Mouse (Mus musculus) mouse embryonic stem cell (cell line): ENCODE results near the gene Ndufs6.

Source experiments
- in situ Hi-C, 2 experiments: fragments of 300-500 bp; cut with MboI; formaldehyde crosslinking; loops; 1 replicate in 1 of 2; 3 replicates in 1 of 2; pipeline ENCODE4 v1.14.3; 2019 to 2020; ENCODE audit warnings: low sequenced_read_pairs in 2 of 2, low pct_unique_long_range_greater_than_20kb in 1 of 2, mixed read lengths in 1 of 2; ENCODE audit not compliant: unreplicated experiment in 1 of 2

The Ndufs6 gene

GRCm38 (mm10) chr13:73320048-73320447, 8.3 kb downstream of the Ndufs6 start:
- in situ Hi-C loops: loop anchor here in 1 of 2 experiments (25.0 kb wide), 1 partner anchor 233 kb away; no protein-coding TSS in a partner anchor

DNA sequence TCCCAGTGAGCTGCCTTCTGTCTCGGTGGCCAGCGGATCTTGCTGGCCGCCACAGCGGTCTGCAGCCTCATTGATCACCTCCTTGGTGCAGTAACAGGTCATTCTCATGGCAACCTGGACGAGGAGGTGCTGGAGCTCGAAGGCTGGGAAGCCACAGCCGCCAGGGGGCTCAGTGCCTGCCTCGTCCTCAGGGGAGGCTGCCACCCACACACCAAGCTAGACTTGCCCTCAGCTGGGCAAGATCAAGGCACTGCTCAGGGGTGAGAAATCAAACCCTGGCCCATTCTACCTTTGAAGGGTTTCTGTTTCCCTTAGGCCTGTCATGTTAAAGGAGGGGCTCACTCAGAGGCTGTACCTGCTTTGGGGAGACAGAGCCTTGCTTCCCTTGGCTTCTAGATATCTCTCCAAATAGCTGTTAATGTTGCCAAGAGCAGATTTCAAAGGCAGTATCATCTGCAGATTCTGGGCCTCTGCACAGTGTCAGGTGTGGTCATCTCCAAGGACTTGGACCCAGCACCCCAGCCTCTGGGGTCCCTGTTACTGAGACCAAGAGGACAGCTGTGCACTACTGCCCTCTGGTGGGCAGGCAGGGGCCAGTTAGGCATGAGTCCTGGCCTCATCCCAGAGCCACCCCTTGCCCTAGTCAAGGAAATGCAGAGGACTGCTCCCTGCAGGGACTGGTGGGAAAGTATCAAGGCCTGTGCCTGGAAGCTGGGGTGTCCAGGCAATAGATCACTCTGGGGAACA, 18.0 kb downstream of the Ndufs6 start:
- in situ Hi-C loops: loop anchor here (10.0 to 25.0 kb wide), 2 partner anchors 146 to 223 kb away; no protein-coding TSS in a partner anchor

DNA sequence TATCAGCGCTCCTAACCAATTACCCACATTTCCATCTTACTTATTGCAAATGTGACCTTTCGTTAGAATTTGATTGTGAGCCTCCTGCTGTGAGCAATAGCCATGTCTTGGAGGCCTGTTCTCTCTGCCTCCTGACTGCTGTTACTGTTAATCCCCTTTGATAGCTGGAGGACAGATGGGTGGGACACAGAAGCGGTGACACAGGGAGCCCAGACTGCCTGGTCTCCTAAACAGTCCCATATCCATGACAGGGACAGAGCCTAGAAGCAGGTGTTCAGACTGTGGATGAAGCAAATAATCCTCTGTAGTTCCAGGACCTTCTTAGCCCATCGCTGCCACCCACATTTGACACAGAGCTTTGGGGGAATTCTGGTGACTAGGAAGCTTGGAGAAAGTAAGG, 21.9 kb downstream of the Ndufs6 start:
- in situ Hi-C loops: loop anchor here (10.0 to 25.0 kb wide), 2 partner anchors 212 to 219 kb away; no protein-coding TSS in a partner anchor

DNA sequence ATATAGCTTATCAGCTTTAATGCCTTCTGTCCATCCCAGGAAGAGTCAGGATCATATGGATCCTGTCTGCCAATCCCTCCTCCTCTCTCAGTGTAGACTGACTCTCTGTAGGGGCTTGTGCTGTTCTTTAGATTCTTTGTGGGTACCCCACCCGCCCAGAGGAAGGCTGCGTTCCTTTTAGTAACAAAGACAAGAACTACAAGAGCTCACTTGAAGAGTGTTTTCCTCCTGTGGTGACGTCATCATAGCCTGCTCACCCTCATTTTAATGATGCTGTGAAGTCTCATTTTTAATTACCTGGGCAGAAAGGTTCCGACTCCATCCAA, 22.3 kb downstream of the Ndufs6 start:
- in situ Hi-C loops: loop anchor here (10.0 to 25.0 kb wide), 2 partner anchors 211 to 219 kb away; no protein-coding TSS in a partner anchor

- in situ Hi-C loops: loop anchor here (10.0 to 25.0 kb wide), 2 partner anchors 211 to 218 kb away; no protein-coding TSS in a partner anchor
These were observed 22.8 kb downstream of the Ndufs6 start for GRCm38 (mm10) chr13:73305398-73306084.

GRCm38 (mm10) chr13:73304729-73305128, 23.6 kb downstream of the Ndufs6 start:
- in situ Hi-C loops: loop anchor here (10.0 to 25.0 kb wide), 2 partner anchors 210 to 217 kb away; no protein-coding TSS in a partner anchor

- in situ Hi-C loops: no loop called here
These were observed 29.0 kb downstream of the Ndufs6 start for GRCm38 (mm10) chr13:73299322-73299721.

DNA sequence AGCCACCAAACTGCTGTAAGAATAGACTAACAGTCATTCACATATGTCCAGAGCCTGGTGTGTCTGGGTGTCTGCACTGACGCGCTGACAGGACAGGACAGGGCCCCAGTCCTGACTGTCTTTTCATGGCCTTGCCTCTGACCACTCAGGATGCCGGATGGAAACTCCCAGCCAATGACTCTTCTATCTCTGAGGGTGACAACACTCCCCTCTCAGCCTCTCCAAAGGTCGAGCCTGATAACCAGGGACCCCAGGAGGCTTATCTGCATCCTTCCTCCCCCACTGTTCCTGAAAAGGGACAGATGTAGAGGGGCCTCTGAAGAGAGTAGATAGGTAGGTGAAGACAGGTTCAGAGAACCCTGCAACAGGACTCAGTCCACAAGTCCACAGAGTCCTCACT, 29.6 kb downstream of the Ndufs6 start:
- in situ Hi-C loops: no loop called here

GRCm38 (mm10) chr13:73291102-73291501, 37.2 kb downstream of the Ndufs6 start:
- in situ Hi-C loops: no loop called here

GRCm38 (mm10) chr13:73290206-73290605, 38.1 kb downstream of the Ndufs6 start:
- in situ Hi-C loops: no loop called here

DNA sequence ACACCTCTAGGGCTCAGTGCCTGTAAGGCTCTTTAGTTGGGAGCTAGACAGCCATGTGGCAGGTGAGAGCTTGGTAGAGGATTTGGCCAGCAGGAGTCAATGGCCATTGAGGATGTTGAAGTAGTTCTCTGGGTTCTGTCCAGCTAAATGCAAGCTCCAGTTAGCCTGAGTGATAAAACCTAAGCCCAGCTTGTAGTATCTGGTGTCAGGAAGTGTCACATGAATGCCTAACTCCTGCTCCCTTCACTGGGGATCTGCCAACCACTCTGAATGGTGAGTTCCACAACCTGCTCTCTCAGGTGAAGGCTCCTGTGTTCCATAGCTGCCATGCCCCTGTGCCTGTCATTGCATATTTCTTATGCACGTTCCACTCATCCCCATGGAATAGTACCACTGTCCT, 44.8 kb downstream of the Ndufs6 start:
- in situ Hi-C loops: no loop called here

DNA sequence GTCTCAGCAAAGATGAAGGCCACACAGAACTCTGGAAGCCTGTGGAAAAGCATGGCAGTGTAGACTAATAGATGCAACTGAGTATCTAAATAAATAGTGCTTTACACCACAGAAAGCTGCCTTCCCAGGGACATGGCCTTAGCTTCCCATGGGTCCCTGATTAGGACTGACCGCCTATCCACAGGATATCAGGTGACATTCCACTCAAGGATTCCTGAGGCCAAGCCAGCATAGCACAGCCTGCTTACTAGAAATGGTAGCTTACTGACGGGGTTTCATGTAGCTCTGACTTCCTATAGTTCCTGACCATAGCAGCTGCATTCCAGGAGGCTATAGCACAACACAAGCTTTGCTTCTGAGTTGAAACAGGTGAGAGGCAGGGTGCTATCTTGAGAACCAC, 45.9 kb downstream of the Ndufs6 start:
- in situ Hi-C loops: no loop called here

GRCm38 (mm10) chr13:73279196-73279595, 49.1 kb downstream of the Ndufs6 start:
- in situ Hi-C loops: no loop called here

DNA sequence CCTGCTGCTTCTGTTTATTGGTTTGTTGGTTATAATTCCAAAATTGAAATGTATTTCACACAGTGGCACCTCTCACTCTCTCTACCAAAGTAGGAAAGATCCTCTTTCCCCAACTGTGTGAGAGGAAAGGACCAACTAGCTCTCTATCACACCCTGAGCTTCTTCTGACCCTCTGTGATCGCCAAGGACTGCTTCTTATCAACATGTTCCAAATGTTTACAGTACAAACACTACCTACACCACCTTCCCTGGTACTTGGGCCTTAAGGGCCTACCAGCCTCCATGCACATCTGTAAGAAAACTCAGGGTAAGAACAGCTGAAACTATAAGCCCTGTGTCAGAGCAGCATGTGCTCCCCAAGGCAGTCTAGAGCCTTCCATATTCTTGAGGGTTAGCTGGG, 50.5 kb downstream of the Ndufs6 start:
- in situ Hi-C loops: no loop called here

DNA sequence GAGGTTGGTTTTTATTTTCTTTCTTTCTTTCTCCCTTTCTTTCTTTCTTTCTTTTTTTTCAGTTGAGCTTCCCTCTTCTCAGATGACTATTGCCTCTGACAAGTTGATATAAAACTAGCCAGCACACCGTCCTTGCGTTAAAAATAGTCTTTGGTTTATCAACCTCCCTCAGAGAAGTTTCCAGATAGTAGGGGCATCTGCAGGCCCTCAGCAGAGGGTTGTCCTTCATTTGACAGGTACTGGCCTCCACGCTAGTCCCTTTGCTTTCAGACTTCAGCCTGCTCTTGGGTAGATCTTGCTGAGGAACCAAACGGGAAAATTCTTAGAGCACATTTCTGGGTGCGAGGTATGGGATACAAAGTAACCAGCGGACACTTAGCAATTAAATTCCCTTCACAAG, 51.0 kb downstream of the Ndufs6 start:
- in situ Hi-C loops: no loop called here

DNA sequence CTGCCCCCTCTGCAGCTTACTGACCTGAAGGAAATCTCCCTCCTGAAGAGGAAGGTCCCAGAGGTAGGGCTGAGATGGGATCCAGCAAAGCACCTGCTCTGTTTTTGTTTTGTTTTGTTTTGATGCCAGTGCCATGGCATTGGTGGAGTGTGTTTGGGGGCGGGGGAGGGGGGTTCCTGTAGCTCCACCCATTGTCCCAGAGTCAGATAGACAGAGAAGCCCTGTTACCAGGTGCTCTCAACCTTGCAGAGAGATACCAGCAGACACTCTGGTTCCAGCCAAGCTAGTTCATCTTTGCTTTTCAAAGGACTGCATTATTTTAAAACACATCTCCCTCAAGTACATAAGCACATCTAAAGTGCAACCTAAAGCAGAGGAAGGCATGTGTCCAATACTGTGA, 54.8 kb downstream of the Ndufs6 start:
- in situ Hi-C loops: loop anchor here in 1 of 2 experiments (25.0 kb wide), 1 partner anchor 1311 kb away; the partner anchor contains the start of gene Irx1

GRCm38 (mm10) chr13:73272794-73273282, 55.5 kb downstream of the Ndufs6 start:
- in situ Hi-C loops: loop anchor here in 1 of 2 experiments (25.0 kb wide), 1 partner anchor 1311 kb away; the partner anchor contains the start of gene Irx1

GRCm38 (mm10) chr13:73271336-73272242, 56.8 kb downstream of the Ndufs6 start:
- in situ Hi-C loops: loop anchor here in 1 of 2 experiments (25.0 kb wide), 1 partner anchor 1309 kb away; the partner anchor contains the start of gene Irx1
